Mouse (Mus musculus): ENCODE measurements around the gene Mmp14. TPM values are rescaled to one million over a fixed set of nuclear protein-coding genes. Genes with fewer than 3 reads are reported as not detected.
A peak's percentile ranks its signal among the peaks of the same experiment; 100 is the strongest.

Mmp14 gene
- polyA plus RNA-seq, 1 experiment from 2014 or later = 194 TPM

GRCm38 (mm10) chr14:54415241-54416020 is 16.0 kb upstream of the Mmp14 start:
- ATAC-seq (ENCODE audit: insufficient number of reproducible peaks, insufficient read depth, low FRiP score, low TSS enrichment) = no peak
- Histone ChIP-seq H3K36me3 (no peaks in the 10 kb centered on the region), H3K9me3 (no peaks in the 10 kb centered on the region), H3K4me2 (replicated peaks) (no peak overlapping the region), H3K27ac (no peak overlapping the region), H3K4me1 (peaks cover 18% of the 10 kb centered on the region), H3K9ac (no peak overlapping the region), H3K4me3 (no peak overlapping the region), H3K27me3 (peaks cover 19% of the 10 kb centered on the region)
- WGBS = 12% methylated on average over 13 of the region's 13 CpGs

GRCm38 (mm10) chr14:54416229-54416775 is 15.1 kb upstream of the Mmp14 start:
- Histone ChIP-seq H3K27me3 (peaks cover 19% of the 10 kb centered on the region), H3K36me3 (no peaks in the 10 kb centered on the region), H3K4me2 (replicated peaks) (no peak overlapping the region), H3K27ac (no peak overlapping the region), H3K9me3 (no peaks in the 10 kb centered on the region), H3K4me1 (peaks cover 16% of the 10 kb centered on the region), H3K4me3 (no peak overlapping the region), H3K9ac (no peak overlapping the region)
- WGBS = 31% methylated on average over 5 of the region's 5 CpGs
- ATAC-seq (ENCODE audit: insufficient number of reproducible peaks, insufficient read depth, low FRiP score, low TSS enrichment) = no peak

DNA sequence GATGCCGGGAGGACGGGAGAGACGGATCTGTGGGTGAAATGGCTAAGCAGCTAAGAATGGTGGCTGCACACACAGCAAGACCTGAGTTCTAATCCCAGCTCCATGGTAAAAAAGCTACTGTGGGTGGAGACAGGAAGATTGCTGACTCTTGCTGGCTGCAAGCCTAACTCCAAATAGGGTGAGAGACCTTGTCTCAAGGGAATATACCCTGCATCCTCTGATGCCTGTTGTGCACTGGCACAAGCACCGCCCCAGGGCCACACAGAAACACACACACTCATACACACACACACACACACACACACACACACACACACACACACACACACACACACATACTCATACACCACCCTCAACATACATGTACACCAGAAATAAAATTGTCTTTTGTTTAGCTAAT is 14.6 kb upstream of the Mmp14 start:
- WGBS = 51% methylated on average over 4 of the region's 4 CpGs
- Histone ChIP-seq H3K9ac (no peak overlapping the region), H3K4me1 (peaks cover 16% of the 10 kb centered on the region), H3K36me3 (no peaks in the 10 kb centered on the region), H3K4me2 (replicated peaks) (no peak overlapping the region), H3K27me3 (peaks cover 19% of the 10 kb centered on the region), H3K4me3 (no peak overlapping the region), H3K27ac (no peak overlapping the region), H3K9me3 (no peaks in the 10 kb centered on the region)
- no peak for ATAC-seq (ENCODE audit: insufficient number of reproducible peaks, insufficient read depth, low FRiP score, low TSS enrichment)

- Histone ChIP-seq H3K4me1 (peaks cover 16% of the 10 kb centered on the region), H3K27ac (no peak within 1 kb of the TSS), H3K9ac (no peak within 1 kb of the TSS), H3K27me3 (peaks cover 19% of the 10 kb centered on the region), H3K4me3 (0 out of 2 replicates have a peak within 1 kb of the TSS, but pooled peaks have one; percentile 12), H3K4me2 (replicated peaks) (peak within 1 kb of the TSS; percentile 25), H3K9me3 (no peaks in the 10 kb centered on the region), H3K36me3 (no peaks in the 10 kb centered on the region)
- 4% methylated on average over 19 of the region's 19 CpGs for WGBS
- ATAC-seq (ENCODE audit: insufficient number of reproducible peaks, insufficient read depth, low FRiP score, low TSS enrichment) = no peak; the same call in 1 of the 2 replicates
Observed at GRCm38 (mm10) chr14:54417623-54418081, 13.8 kb upstream of the Mmp14 start, which contains the start of gene Slc7a7. Gene Slc7a7 (minus strand): TSS chr14:54417780.

DNA sequence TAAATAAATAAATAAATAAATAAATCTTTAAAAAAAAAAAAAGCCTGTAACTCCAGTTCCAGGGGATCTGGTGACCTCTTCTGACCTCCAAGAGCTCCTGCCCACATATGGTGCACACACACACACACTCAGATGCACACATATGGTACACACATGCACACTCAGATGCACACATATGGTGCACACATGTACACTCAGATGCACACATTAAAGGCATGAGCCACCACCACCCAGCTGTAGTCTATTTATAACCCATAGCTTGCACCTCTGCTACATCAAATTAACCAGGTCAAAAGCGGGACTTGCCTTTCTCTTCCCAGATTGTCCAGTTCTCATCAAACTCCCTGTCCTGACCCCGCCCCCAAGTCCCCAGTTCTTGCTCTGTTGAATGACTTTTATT is 10.4 kb upstream of the Mmp14 start:
- ATAC-seq (ENCODE audit: insufficient number of reproducible peaks, insufficient read depth, low FRiP score, low TSS enrichment) = no peak
- H3K9ac ChIP-seq = no peak overlapping the region
- H3K36me3 ChIP-seq = no peaks in the 10 kb centered on the region
- no peak overlapping the region for H3K4me3 ChIP-seq
- peaks cover 13% of the 10 kb centered on the region for H3K27me3 ChIP-seq
- 58% methylated on average over 2 of the region's 2 CpGs for WGBS
- H3K4me2 ChIP-seq (replicated peaks) = no peak overlapping the region
- 0 out of 2 replicates have a peak, but pooled peaks cover 4% of the 10 kb centered on the region for H3K4me1 ChIP-seq
- no peak overlapping the region for H3K27ac ChIP-seq
- no peaks in the 10 kb centered on the region for H3K9me3 ChIP-seq

DNA sequence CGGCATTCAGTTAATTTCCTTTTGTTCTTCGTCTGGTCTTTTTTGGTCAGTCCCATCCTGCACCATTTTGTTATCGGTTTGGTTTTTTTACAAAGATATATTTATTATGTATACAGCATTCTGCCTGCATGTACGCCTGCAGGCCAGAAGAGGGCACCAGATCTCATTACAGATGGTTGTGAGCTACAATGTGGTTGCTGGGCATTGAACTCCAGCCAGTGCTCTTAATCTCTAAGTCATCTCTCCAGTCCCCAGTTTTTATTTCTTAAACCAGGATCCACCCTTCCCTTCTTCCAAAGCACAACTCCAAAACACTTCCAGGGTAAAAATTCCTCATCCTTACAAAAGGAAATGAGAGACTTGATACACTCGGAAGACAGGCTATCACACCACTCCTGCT is 8.0 kb upstream of the Mmp14 start:
- no peak overlapping the region for H3K4me2 ChIP-seq (replicated peaks)
- 0 out of 2 replicates have a peak, but pooled peaks cover 6% of the 10 kb centered on the region for H3K4me1 ChIP-seq
- H3K9me3 ChIP-seq = no peaks in the 10 kb centered on the region
- no peaks in the 10 kb centered on the region for H3K27me3 ChIP-seq
- H3K9ac ChIP-seq = no peak overlapping the region
- H3K36me3 ChIP-seq = no peaks in the 10 kb centered on the region
- WGBS = 59% methylated on average over 5 of the region's 5 CpGs
- no peak overlapping the region for H3K4me3 ChIP-seq
- no peak for ATAC-seq (ENCODE audit: insufficient number of reproducible peaks, insufficient read depth, low FRiP score, low TSS enrichment)
- no peak overlapping the region for H3K27ac ChIP-seq

GRCm38 (mm10) chr14:54424634-54425033 is 6.8 kb upstream of the Mmp14 start:
- Histone ChIP-seq H3K36me3 (peaks cover 6% of the 10 kb centered on the region; the same call in 1 of the 2 replicates), H3K4me2 (replicated peaks) (no peak overlapping the region), H3K9me3 (no peaks in the 10 kb centered on the region), H3K9ac (no peak overlapping the region), H3K27me3 (no peaks in the 10 kb centered on the region), H3K27ac (no peak overlapping the region), H3K4me1 (peaks cover 11% of the 10 kb centered on the region), H3K4me3 (no peak overlapping the region)
- no peak for ATAC-seq (ENCODE audit: insufficient number of reproducible peaks, insufficient read depth, low FRiP score, low TSS enrichment)
- 88% methylated on average over 1 of the region's 1 CpGs for WGBS

DNA sequence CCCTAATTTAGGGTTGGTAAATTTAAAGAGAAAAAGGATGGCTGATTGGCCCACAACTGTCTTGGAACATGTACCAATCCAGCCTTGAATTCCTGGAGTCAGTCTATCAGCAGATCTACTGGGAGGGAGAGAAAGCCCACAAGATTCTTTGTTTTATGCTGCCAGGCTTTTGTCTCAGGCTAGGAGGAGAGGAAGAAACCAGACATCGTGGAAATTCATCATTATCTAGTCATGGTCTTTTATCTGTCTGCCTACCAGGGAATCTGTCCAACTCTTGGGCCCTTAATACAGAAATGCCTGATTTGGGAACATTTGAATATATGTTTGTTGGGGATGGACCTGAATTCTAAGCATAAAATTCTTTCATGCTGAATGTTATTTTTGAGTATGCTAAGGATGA is 5.9 kb upstream of the Mmp14 start:
- no peaks in the 10 kb centered on the region for H3K27me3 ChIP-seq
- H3K4me1 ChIP-seq = peaks cover 21% of the 10 kb centered on the region
- H3K36me3 ChIP-seq = peaks cover 9% of the 10 kb centered on the region; the same call in 1 of the 2 replicates
- peak overlapping the region; percentile 63 for H3K4me2 ChIP-seq (replicated peaks)
- H3K27ac ChIP-seq = no peak overlapping the region
- H3K9ac ChIP-seq = no peak overlapping the region
- no peaks in the 10 kb centered on the region for H3K9me3 ChIP-seq
- no peak for ATAC-seq (ENCODE audit: insufficient number of reproducible peaks, insufficient read depth, low FRiP score, low TSS enrichment)
- H3K4me3 ChIP-seq = no peak overlapping the region
- WGBS = 100% methylated on average over 1 of the region's 1 CpGs

- peak overlapping the region; percentile 90 for H3K27ac ChIP-seq
- peaks cover 9% of the 10 kb centered on the region; the same call in 1 of the 2 replicates for H3K36me3 ChIP-seq
- 34% methylated on average over 14 of the region's 14 CpGs for WGBS
- H3K4me1 ChIP-seq = peaks cover 24% of the 10 kb centered on the region
- no peaks in the 10 kb centered on the region for H3K27me3 ChIP-seq
- H3K4me2 ChIP-seq (replicated peaks) = peak overlapping the region; percentile 63
- H3K4me3 ChIP-seq = peak overlapping the region; percentile 82
- peak overlapping the region; percentile 83 for H3K9ac ChIP-seq
- ATAC-seq (ENCODE audit: insufficient number of reproducible peaks, insufficient read depth, low FRiP score, low TSS enrichment) = no peak
- H3K9me3 ChIP-seq = no peaks in the 10 kb centered on the region
Observed at GRCm38 (mm10) chr14:54426003-54426688, 5.3 kb upstream of the Mmp14 start.

GRCm38 (mm10) chr14:54426689-54427398 is 4.6 kb upstream of the Mmp14 start, which contains the start of gene Mrpl52:
Gene Mrpl52 (plus strand): TSS chr14:54426909.
- Histone ChIP-seq H3K9ac (peak within 1 kb of the TSS; percentile 83), H3K27me3 (no peaks in the 10 kb centered on the region), H3K9me3 (no peaks in the 10 kb centered on the region), H3K4me1 (peaks cover 24% of the 10 kb centered on the region), H3K4me2 (replicated peaks) (peak within 1 kb of the TSS; percentile 63), H3K27ac (peak within 1 kb of the TSS; percentile 90), H3K4me3 (peak within 1 kb of the TSS; percentile 82), H3K36me3 (peaks cover 9% of the 10 kb centered on the region; the same call in 1 of the 2 replicates)
- WGBS = under 1% methylated on average over 48 of the region's 48 CpGs
- peak; percentile 62 for ATAC-seq (ENCODE audit: insufficient number of reproducible peaks, insufficient read depth, low FRiP score, low TSS enrichment)

DNA sequence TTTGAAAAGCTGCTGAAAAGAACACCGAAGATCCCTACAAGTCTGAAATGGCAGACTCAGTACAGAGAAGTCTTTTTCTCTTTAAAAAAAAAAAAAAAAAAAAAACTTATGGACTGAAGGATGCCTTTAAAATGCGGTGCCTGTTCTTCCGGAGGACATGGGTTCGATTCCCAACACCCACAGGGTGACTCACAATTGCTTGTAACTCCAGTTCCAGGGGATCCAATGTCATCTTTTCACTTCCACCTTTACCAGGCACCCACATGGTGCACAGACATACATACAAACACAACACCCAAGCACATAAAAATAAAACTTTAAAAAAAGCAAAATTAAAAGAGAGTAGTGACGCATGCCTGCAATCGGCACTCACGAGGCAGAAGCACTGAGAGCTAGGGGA is 3.7 kb upstream of the Mmp14 start:
- Histone ChIP-seq H3K9ac (no peak overlapping the region; the same call in 1 of the 2 replicates), H3K27ac (no peak overlapping the region), H3K4me1 (peaks cover 24% of the 10 kb centered on the region), H3K4me3 (peak overlapping the region; percentile 82), H3K9me3 (no peaks in the 10 kb centered on the region), H3K36me3 (peaks cover 9% of the 10 kb centered on the region; the same call in 1 of the 2 replicates), H3K27me3 (no peaks in the 10 kb centered on the region), H3K4me2 (replicated peaks) (peak overlapping the region; percentile 63)
- ATAC-seq (ENCODE audit: insufficient number of reproducible peaks, insufficient read depth, low FRiP score, low TSS enrichment) = no peak
- WGBS = 91% methylated on average over 7 of the region's 7 CpGs

Data from embryonic facial prominence, embryonic 12.5 days (tissue).